Mouse (Mus musculus): Measurements from ENCODE around the gene Snapc3.

Gene Snapc3

GRCm38 (mm10) chr4:83417160-83417819 lies at the start of gene Snapc3:
TSS of gene Snapc3 (plus strand) at chr4:83417724.
- DNase-seq (ENCODE audit: low spot score), result peak; percentile 94

- no peak for DNase-seq (ENCODE audit: low spot score)
Measured at GRCm38 (mm10) chr4:83373381-83373780, 44.1 kb upstream of the Snapc3 start.

- DNase-seq (ENCODE audit: low spot score), result no peak
Measured at GRCm38 (mm10) chr4:83375650-83376049, 41.9 kb upstream of the Snapc3 start.

- DNase-seq (ENCODE audit: low spot score), result no peak
Measured at GRCm38 (mm10) chr4:83376461-83377015, 41.0 kb upstream of the Snapc3 start.

- DNase-seq (ENCODE audit: low spot score), result no peak
Measured at GRCm38 (mm10) chr4:83379036-83379435, 38.5 kb upstream of the Snapc3 start.

- DNase-seq (ENCODE audit: low spot score), result no peak
Measured at GRCm38 (mm10) chr4:83379746-83380145, 37.8 kb upstream of the Snapc3 start.

- no peak for DNase-seq (ENCODE audit: low spot score)
Measured at GRCm38 (mm10) chr4:83380266-83380665, 37.3 kb upstream of the Snapc3 start.

- DNase-seq (ENCODE audit: low spot score), result no peak
Measured at GRCm38 (mm10) chr4:83383899-83384490, 33.5 kb upstream of the Snapc3 start.

- DNase-seq (ENCODE audit: low spot score), result no peak
Measured at GRCm38 (mm10) chr4:83385091-83385490, 32.4 kb upstream of the Snapc3 start.

- no peak for DNase-seq (ENCODE audit: low spot score)
Measured at GRCm38 (mm10) chr4:83390551-83390950, 27.0 kb upstream of the Snapc3 start.

- DNase-seq (ENCODE audit: low spot score), result no peak
Measured at GRCm38 (mm10) chr4:83391956-83392355, 25.6 kb upstream of the Snapc3 start.

GRCm38 (mm10) chr4:83393733-83394132 lies 23.8 kb upstream of the Snapc3 start:
- no peak for DNase-seq (ENCODE audit: low spot score)

- no peak for DNase-seq (ENCODE audit: low spot score)
Measured at GRCm38 (mm10) chr4:83396346-83396745, 21.2 kb upstream of the Snapc3 start.

GRCm38 (mm10) chr4:83396996-83397770 lies 20.3 kb upstream of the Snapc3 start:
- no peak for DNase-seq (ENCODE audit: low spot score)

GRCm38 (mm10) chr4:83398527-83398926 lies 19.0 kb upstream of the Snapc3 start:
- no peak for DNase-seq (ENCODE audit: low spot score)

GRCm38 (mm10) chr4:83400691-83401595 lies 16.6 kb upstream of the Snapc3 start:
- no peak for DNase-seq (ENCODE audit: low spot score)

- DNase-seq (ENCODE audit: low spot score), result no peak
Measured at GRCm38 (mm10) chr4:83401712-83402111, 15.8 kb upstream of the Snapc3 start.

GRCm38 (mm10) chr4:83407688-83408087 lies 9.8 kb upstream of the Snapc3 start:
- DNase-seq (ENCODE audit: low spot score), result no peak

GRCm38 (mm10) chr4:83409867-83410505 lies 7.5 kb upstream of the Snapc3 start:
- DNase-seq (ENCODE audit: low spot score), result no peak

- no peak for DNase-seq (ENCODE audit: low spot score)
Measured at GRCm38 (mm10) chr4:83412060-83412459, 5.5 kb upstream of the Snapc3 start.

GRCm38 (mm10) chr4:83414241-83414824 lies 3.2 kb upstream of the Snapc3 start:
- DNase-seq (ENCODE audit: low spot score), result no peak
